Mouse (Mus musculus) adipocyte (in vitro differentiated cells): ENCODE measurements around the gene Phf12.
"Not testable (repeated sequence)": the region's sequence is repeated elsewhere in the genome, so short reads cannot be mapped to it uniquely, and the experiment has no call there.

Experiments
- DNase-seq: peaks from one replicate; pipeline ENCODE4 v3.0.0-alpha.2; 2016; ENCODE audit warnings: low spot score

The Phf12 gene

GRCm38 (mm10) chr11:78031947-78032808 lies 49.6 kb downstream of the Phf12 start, which contains the start of gene Dhrs13:
TSS of gene Dhrs13 (plus strand) at chr11:78032280.
- DNase-seq: peak; percentile 85

- no peak for DNase-seq
Measured at GRCm38 (mm10) chr11:78032809-78033195, 50.2 kb downstream of the Phf12 start.

DNA sequence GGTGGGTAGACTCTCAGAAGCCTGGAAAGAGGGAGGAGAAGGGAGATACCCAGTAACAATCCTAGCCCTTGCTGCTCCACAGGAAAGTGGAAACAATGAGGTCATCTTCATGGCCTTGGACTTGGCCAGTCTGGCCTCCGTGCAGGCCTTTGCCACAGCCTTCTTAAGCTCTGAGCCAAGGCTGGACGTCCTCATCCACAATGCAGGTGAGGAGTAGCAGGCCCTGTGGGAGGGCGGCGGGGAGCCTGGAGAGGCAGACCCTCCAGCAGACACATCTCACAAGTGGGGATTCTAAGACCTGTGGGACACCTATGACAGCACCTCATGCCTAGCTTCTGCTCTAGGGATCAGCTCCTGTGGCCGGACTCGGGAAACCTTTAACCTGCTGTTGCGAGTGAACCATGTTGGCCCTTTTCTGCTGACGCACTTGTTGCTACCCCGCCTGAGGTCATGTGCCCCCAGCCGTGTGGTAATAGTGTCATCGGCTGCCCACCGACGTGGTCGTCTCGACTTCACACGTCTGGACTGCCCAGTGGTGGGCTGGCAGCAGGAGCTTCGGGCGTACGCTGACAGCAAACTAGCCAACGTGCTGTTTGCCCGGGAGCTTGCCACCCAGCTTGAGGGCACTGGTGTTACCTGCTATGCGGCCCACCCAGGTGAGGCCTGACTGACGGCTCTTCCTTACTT lies 51.5 kb downstream of the Phf12 start:
- DNase-seq: no peak

GRCm38 (mm10) chr11:78036791-78037190 lies 54.2 kb downstream of the Phf12 start:
- DNase-seq: no peak

- DNase-seq: peak; percentile 68
Measured at GRCm38 (mm10) chr11:78037831-78038752, 55.5 kb downstream of the Phf12 start, which contains the start of gene Flot2. TSS of gene Flot2 (plus strand) at chr11:78037931.

DNA sequence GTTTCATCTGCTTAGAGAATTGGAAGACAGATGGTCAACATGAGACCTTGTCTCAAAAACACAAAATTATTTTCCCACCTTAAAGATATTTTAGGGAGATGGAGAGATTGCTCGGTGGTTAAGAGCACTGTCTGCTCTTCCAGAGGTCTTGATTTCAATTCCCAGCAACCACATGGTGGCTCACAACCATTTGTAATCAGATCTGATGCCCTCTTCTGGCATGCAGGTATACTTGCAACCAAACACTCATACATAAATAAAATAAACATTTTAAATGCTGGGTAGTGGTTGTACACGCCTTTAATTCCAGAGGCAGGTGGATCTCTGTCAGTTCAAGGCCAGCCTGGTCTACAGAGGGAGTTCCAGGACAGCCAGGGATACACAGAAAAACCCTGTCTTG lies 58.3 kb downstream of the Phf12 start:
- no peak for DNase-seq

GRCm38 (mm10) chr11:78042290-78042870 lies 59.8 kb downstream of the Phf12 start:
- DNase-seq: not testable (repeated sequence)

- DNase-seq: peak; percentile 89
Measured at GRCm38 (mm10) chr11:78044758-78045251, 62.3 kb downstream of the Phf12 start.

GRCm38 (mm10) chr11:78048637-78049036 lies 66.1 kb downstream of the Phf12 start:
- DNase-seq: not testable (repeated sequence)

DNA sequence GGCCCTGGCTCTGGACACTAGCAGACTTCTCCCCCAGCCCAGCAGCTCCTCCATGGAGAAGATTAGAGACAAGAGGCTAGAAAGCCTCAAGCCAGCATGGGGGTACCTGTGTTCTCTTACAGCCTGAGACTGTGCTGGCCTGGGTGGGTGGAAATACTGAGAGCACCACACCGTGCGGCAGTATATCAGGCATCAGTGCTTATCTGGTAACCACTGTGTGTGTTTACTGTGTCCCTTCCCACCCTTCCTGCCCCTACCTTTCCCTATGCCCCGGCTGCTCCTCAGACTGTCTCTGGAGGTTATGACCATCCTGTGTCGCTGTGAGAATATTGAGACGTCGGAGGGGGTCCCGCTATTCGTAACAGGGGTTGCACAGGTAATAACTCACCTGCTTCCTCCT lies 70.5 kb downstream of the Phf12 start:
- DNase-seq: no peak

GRCm38 (mm10) chr11:78056946-78057345 lies 74.4 kb downstream of the Phf12 start:
- no peak for DNase-seq

DNA sequence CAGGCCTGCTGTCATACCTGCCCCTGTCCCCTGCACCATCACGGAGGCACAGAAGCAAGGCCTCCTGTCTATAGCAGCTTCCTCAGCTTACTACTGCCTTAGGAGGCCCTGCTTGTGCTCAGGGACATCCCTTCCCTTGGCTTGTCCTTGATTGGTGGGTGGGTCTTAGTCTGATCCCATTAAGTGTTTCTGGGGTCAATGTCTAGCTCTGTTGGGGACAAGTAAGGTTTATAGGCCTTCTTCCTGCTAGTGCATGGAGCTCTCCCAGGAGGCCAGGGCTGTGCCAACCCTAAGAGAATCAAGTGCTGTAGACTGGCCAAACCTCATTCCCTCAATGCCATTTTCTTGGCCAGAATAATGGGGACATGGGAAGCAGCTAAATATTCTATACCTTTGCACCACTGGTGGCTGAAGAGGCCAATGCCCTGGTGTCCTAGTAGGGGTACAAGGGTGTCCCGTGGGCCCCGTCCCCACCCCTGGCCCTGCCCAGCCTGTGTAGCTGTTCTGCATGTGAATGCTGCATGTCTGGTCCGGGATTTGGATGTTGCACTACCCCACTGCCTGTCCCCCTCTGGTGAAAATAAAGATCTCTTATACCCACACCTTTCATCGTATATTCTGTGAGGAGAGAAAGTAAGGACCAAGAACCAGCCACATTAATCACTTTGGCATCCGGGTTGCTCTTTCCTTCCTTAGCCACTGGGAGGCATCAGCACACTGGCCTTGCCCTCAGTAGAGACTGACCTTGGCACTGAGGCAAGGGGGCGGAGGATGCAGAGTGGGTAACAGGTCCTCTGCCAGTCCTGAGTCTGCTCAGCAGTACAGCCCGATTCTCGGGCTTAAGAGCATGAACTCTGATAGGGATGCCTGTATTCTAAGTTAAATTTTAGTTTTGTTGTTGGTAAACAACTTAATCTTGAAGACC lies 77.5 kb downstream of the Phf12 start:
- DNase-seq: peak; percentile 97

GRCm38 (mm10) chr11:78062563-78062962 lies 80.0 kb downstream of the Phf12 start:
- DNase-seq: no peak

DNA sequence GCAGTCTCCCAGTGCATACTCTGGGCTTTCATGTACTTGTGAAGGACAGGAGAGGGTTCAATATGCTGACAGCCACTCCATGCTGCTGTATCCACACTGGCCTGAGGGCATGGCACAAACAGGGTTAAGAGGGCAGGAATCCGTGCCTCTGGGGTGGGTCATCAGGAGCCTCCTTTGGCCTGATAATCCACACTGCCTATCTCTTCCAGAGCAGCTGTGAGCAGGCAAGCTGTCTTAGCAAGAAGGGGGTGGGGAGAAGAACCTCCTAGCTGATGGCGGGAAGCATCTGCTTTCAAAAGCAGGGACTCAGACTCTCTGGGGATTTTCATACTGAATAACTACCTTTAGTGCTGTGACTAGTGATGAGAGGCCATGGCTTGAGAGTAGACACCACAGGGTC lies 83.4 kb downstream of the Phf12 start:
- no peak for DNase-seq

DNA sequence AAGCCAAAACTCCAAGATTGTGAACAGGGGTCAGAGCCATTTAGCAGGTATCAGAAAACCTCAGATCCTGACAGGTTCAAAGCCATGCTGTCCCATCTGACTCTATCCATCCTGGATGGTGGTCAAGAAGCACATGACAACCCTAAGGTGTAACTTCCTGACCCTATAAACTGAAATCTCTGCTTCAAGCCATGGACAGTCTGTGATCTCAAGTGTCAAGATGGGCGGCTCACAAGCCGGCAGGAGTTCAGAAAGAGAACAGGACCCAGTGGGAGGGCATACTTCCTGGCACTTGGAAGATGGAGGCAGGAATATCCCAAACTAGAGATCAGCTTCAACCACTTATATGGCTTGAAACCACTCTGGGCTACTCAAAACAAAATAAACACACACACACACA lies 84.1 kb downstream of the Phf12 start:
- no peak for DNase-seq

DNA sequence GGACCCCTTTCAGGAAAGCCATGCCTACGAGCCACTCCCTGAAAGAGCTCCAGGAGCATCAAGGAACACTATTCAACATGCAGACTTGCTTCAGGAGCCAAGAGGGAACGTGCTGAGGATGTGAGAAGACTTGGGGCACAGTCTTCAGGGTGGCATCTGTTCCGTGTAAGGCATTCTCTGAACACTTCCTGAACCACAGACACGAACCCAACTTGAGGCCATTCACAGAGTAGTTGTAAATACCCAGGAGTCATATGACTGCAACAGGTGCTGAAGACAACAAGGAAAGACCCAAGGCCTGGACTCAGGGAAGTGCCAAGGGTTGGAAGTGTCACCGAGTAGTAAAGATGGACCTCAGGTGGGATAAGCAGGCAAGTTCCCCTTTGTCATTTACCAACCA lies 85.0 kb downstream of the Phf12 start:
- no peak for DNase-seq

DNA sequence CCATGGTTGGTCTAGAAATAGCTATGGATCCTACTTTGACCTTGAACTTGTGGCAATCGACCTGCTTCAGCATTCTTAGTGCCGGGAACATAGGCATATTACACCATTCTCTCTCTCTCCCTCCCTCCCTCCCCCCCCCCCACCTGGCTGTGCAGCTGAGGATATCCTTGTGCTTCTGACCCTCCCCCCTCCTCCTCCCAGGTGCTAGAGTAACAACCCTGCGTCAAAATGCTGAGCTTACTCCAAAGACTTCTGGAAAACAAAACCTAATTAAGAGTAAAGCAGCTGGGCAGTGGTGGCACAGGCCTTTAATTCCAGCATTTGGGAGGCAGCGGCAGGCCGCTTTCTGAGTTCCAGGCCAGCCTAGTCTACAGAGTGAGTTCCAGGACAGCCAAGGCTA lies 86.6 kb downstream of the Phf12 start:
- DNase-seq: no peak

GRCm38 (mm10) chr11:78069646-78070045 lies 87.1 kb downstream of the Phf12 start:
- DNase-seq: no peak

DNA sequence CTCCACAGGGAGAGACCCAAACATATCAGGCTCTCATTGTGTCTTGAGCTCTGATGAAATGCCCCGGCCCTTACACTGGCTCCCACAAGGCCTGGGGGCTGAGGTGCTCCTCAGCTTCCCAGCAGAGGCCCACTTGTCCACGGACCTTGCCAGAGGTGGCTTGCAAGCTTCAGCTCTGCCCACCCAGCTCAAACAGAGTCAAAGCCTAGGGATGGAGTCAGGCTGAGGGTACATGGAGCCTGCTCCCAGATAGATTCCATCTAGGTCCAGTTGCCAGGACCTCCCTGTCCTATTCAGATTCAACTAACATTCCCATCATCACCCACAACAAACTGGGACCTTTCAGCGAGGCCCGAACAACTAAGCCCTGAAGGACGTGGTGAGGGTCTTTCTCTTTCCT lies 89.4 kb downstream of the Phf12 start:
- no peak for DNase-seq

GRCm38 (mm10) chr11:78072425-78073130 lies 90.0 kb downstream of the Phf12 start:
- no peak for DNase-seq
